Mouse (Mus musculus) MEL (cell line): ENCODE results near the gene Lamb3. TPM values are rescaled to one million over a fixed set of nuclear protein-coding genes. Genes with fewer than 3 reads are reported as not detected.

Experiments
- DNase-seq: peaks from one replicate; pipeline ENCODE4 v3.0.0; 2011; ENCODE audit warnings: low read depth, low spot score
- H3K27ac ChIP-seq: 2 replicates; pipeline ENCODE4 v1.5.1; 2012; ENCODE audit warnings: low read depth, mild to moderate bottlenecking, control low read depth, low read length, moderate library complexity; ENCODE audit not compliant: control insufficient read depth
- H3K27me3 ChIP-seq, 2 experiments: fragments of 150-350 bp in 1 of 2; sonication (generic) in 1 of 2; 2 replicates each; pipeline ENCODE4 v1.6.1; 2012; ENCODE audit warnings: low read length in 2 of 2, mild to moderate bottlenecking in 2 of 2, improper control_type of control experiment in 1 of 2, moderate library complexity in 1 of 2; ENCODE audit not compliant: insufficient read depth in 2 of 2, control insufficient read depth in 1 of 2
- H3K36me3 ChIP-seq, 2 experiments: 2 replicates each; pipeline ENCODE4 v1.6.1; 2012 to 2014; ENCODE audit warnings: low read length in 2 of 2, improper control_type of control experiment in 1 of 2, inconsistent platforms in 1 of 2, mild to moderate bottlenecking in 1 of 2; ENCODE audit not compliant: insufficient read depth in 2 of 2, control insufficient read depth in 1 of 2
- H3K4me1 ChIP-seq, 2 experiments: fragments of 150-350 bp in 1 of 2; sonication (generic) in 1 of 2; 2 replicates each; pipeline ENCODE4 v1.6.1; 2012; ENCODE audit warnings: low read length in 2 of 2, improper control_type of control experiment in 1 of 2, mild to moderate bottlenecking in 1 of 2; ENCODE audit not compliant: insufficient read depth in 2 of 2, control insufficient read depth in 1 of 2
- H3K4me3 ChIP-seq, 2 experiments: fragments of 150-350 bp in 1 of 2; sonication (generic) in 1 of 2; 2 replicates each; pipeline ENCODE4 v1.5.1; 2012; ENCODE audit warnings: low read depth in 2 of 2, low read length in 2 of 2, mild to moderate bottlenecking in 2 of 2, moderate library complexity in 2 of 2, control low read depth in 1 of 2, improper control_type of control experiment in 1 of 2; ENCODE audit not compliant: control insufficient read depth in 1 of 2, insufficient read depth in 1 of 2
- H3K79me2 ChIP-seq: 2 replicates; pipeline ENCODE4 v1.6.1; 2012; ENCODE audit warnings: mild to moderate bottlenecking, low read length, moderate library complexity; ENCODE audit not compliant: control insufficient read depth, poor library complexity, insufficient read depth
- H3K9ac ChIP-seq: 2 replicates; pipeline ENCODE4 v1.6.1; 2012; ENCODE audit warnings: low read depth, mild to moderate bottlenecking, control low read depth, low read length, moderate library complexity; ENCODE audit not compliant: control insufficient read depth, poor library complexity, severe bottlenecking
- H3K9me3 ChIP-seq: fragments of 150-350 bp; sonication (generic); replicated peaks from 2 replicates; pipeline ENCODE4 v1.6.1; 2012; ENCODE audit warnings: mild to moderate bottlenecking, low read length, improper control_type of control experiment, moderate library complexity; ENCODE audit not compliant: insufficient read depth
- BHLHE40 ChIP-seq: IDR thresholded peaks from 2 replicates; pipeline ENCODE4 v1.6.1; 2012; ENCODE audit warnings: low read depth, mild to moderate bottlenecking, inconsistent platforms, low read length, improper control_type of control experiment, borderline replicate concordance
- CHD1 ChIP-seq: IDR thresholded peaks from 2 replicates; pipeline ENCODE4 v1.6.1; 2012; ENCODE audit warnings: low read depth, mild to moderate bottlenecking, inconsistent platforms, low read length, improper control_type of control experiment
- ELF1 ChIP-seq: IDR thresholded peaks from 2 replicates; pipeline ENCODE4 v1.6.1; 2014; ENCODE audit warnings: low read depth, mild to moderate bottlenecking, inconsistent platforms, low read length, improper control_type of control experiment, moderate library complexity
- EP300 ChIP-seq, 2 experiments: IDR thresholded peaks; 2 replicates each; pipeline ENCODE4 v1.6.1; 2011; ENCODE audit warnings: improper control_type of control experiment in 2 of 2, low read length in 2 of 2, low read depth in 1 of 2, mild to moderate bottlenecking in 1 of 2
- KAT2A ChIP-seq: conservative IDR thresholded peaks from 2 replicates; pipeline ENCODE4 v1.6.1; 2012; ENCODE audit warnings: low read depth, low read length, improper control_type of control experiment, inconsistent platforms
- MAFK ChIP-seq: IDR thresholded peaks from 2 replicates; pipeline ENCODE4 v1.6.1; 2011; ENCODE audit warnings: low read depth, mild to moderate bottlenecking, low read length, improper control_type of control experiment, borderline replicate concordance
- MEF2A ChIP-seq: IDR thresholded peaks from 2 replicates; pipeline ENCODE4 v1.6.1; 2014; ENCODE audit warnings: low read depth, mild to moderate bottlenecking, inconsistent platforms, low read length, improper control_type of control experiment; ENCODE audit not compliant: poor library complexity, insufficient replicate concordance, severe bottlenecking; ENCODE audit errors: extremely low read depth
- MXI1 ChIP-seq: IDR thresholded peaks from 2 replicates; pipeline ENCODE4 v1.6.1; 2011; ENCODE audit warnings: mild to moderate bottlenecking, low read depth, low read length, improper control_type of control experiment
- MYB ChIP-seq: IDR thresholded peaks from 2 replicates; pipeline ENCODE4 v1.6.1; 2011; ENCODE audit warnings: mild to moderate bottlenecking, low read depth, low read length, improper control_type of control experiment
- NRF1 ChIP-seq: IDR thresholded peaks from 2 replicates; pipeline ENCODE4 v1.6.1; 2014; ENCODE audit warnings: low read depth, mild to moderate bottlenecking, inconsistent platforms, low read length, improper control_type of control experiment, moderate library complexity; ENCODE audit not compliant: poor library complexity, insufficient read depth, severe bottlenecking
- POLR2A ChIP-seq, 2 experiments: IDR thresholded peaks; 2 replicates each; pipeline ENCODE4 v1.6.1; 2011 to 2012; ENCODE audit warnings: low read length in 2 of 2, mild to moderate bottlenecking in 2 of 2, control low read depth in 1 of 2, improper control_type of control experiment in 1 of 2, low read depth in 1 of 2, moderate library complexity in 1 of 2; ENCODE audit not compliant: control insufficient read depth in 1 of 2, insufficient read depth in 1 of 2, poor library complexity in 1 of 2
- POLR2AphosphoS2 ChIP-seq: IDR thresholded peaks from 2 replicates; pipeline ENCODE4 v1.6.1; 2011; ENCODE audit warnings: low read length, improper control_type of control experiment
- SIN3A ChIP-seq: IDR thresholded peaks from 2 replicates; pipeline ENCODE4 v1.6.1; 2012; ENCODE audit warnings: low read length, improper control_type of control experiment, inconsistent platforms
- TAL1 ChIP-seq: IDR thresholded peaks from 2 replicates; pipeline ENCODE4 v1.6.1; 2012; ENCODE audit warnings: mild to moderate bottlenecking, inconsistent platforms, low read length, moderate library complexity, mixed read lengths
- TCF12 ChIP-seq: IDR thresholded peaks from 2 replicates; pipeline ENCODE4 v1.6.1; 2014; ENCODE audit warnings: low read depth, mild to moderate bottlenecking, inconsistent platforms, low read length, improper control_type of control experiment, moderate library complexity
- USF1 ChIP-seq: IDR thresholded peaks from 2 replicates; pipeline ENCODE4 v1.6.1; 2014; ENCODE audit warnings: low read depth, mild to moderate bottlenecking, inconsistent platforms, low read length, improper control_type of control experiment, moderate library complexity
- USF2 ChIP-seq, 2 experiments: IDR thresholded peaks; 2 replicates each; pipeline ENCODE4 v1.6.1; 2011 to 2012; ENCODE audit warnings: improper control_type of control experiment in 2 of 2, low read length in 2 of 2, borderline replicate concordance in 1 of 2, inconsistent platforms in 1 of 2, low read depth in 1 of 2, mild to moderate bottlenecking in 1 of 2; ENCODE audit not compliant: insufficient read depth in 1 of 2
- ZC3H11A ChIP-seq: IDR thresholded peaks from 2 replicates; pipeline ENCODE4 v1.6.1; 2012; ENCODE audit warnings: low read depth, mild to moderate bottlenecking, inconsistent platforms, low read length, improper control_type of control experiment
- ZNF384 ChIP-seq: IDR thresholded peaks from 2 replicates; pipeline ENCODE4 v1.6.1; 2012; ENCODE audit warnings: low read depth, mild to moderate bottlenecking, inconsistent platforms, low read length, improper control_type of control experiment
- polyA plus RNA-seq, 2 experiments: library from polyadenylated mRNA; stranded (reverse) in 1 of 2; unstranded in 1 of 2; fragments of >175 nt in 1 of 2; fragments of >200 nt in 1 of 2; gene quantifications; 2 replicates each; pipeline versions ENCODE4 v1.2.1 to v1.2.4; 2012; ENCODE audit warnings: low replicate concordance in 2 of 2, low read depth in 1 of 2; ENCODE audit not compliant: insufficient read length in 2 of 2, insufficient read depth in 1 of 2, missing spikeins in 1 of 2
- total RNA-seq: library from RNA; depleted of rRNA; stranded (reverse); fragments of 300-350 nt; gene quantifications from 2 replicates; pipeline ENCODE4 v1.2.3, GENCODE M21; 2012

The Lamb3 gene
- total and polyA plus RNA-seq, 3 experiments, result 0.03 to 0.35 TPM; not detected in 1

DNA sequence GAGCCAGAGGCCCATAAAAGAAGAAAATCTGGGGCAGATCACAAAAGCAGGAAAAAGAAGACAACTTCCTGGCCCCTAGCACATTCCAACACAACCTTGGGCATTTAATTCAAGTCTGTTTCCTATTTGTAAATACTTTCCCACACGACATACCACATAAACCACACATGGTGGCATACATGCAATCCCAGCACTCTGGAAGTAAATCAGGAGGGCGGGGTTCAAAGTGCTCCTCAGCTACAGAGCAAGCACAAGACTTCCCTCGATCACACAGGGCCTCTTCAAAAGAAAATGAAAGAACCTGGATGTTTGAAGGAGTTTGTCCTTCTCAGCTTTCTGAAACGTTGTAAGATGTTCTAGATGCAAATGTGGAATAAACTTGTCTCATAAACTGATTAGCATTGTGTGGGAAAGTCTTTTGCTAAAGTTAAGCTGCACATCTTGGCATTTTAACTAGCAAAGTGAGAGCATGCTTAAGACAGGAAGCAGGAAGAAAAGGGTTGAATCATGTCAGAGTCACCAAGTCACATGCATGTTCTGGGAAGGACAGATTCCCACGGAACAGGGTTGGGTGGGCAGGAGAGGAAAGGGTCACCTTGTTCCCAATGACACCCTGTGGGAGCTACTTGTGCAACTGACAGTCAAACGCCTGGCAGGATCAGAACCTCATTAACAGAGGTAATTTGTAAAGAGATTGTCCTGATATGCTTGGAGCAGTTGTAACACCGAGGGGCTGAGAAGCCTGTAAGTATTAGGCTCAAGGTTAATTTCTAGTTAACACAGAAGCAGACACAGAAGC lies 19.4 kb downstream of the Lamb3 start:
- no peak for TF ChIP-seq KAT2A
- TF ChIP-seq TAL1, result no peak
- TF ChIP-seq ELF1, result no peak
- no peak for TF ChIP-seq SIN3A
- TF ChIP-seq BHLHE40, result no peak
- no peak for TF ChIP-seq USF1
- TF ChIP-seq MXI1, result no peak
- TF ChIP-seq ZC3H11A, result no peak
- TF ChIP-seq NRF1, result no peak
- TF ChIP-seq POLR2AphosphoS2, result no peak
- no peak for TF ChIP-seq CHD1
- TF ChIP-seq ZNF384, result no peak
- no peak for TF ChIP-seq MYB
- no peak for TF ChIP-seq TCF12
- TF ChIP-seq USF2 (IDR thresholded peaks at IDR 0.05; ENCODE audit: borderline replicate concordance in 1 of 2, insufficient read depth in 1 of 2, low read depth in 1 of 2, low read length in 2 of 2), result no peak
- no peak for TF ChIP-seq POLR2A (IDR thresholded peaks at IDR 0.05; ENCODE audit: control insufficient read depth in 1 of 2, insufficient read depth in 1 of 2, low read depth in 1 of 2, low read length in 2 of 2, poor library complexity in 1 of 2)
- TF ChIP-seq MAFK, result no peak
- no peak for TF ChIP-seq MEF2A
- Histone ChIP-seq H3K27ac (no peak overlapping the region), H3K9me3 (no peaks in the 10 kb centered on the region), H3K4me1 (no peaks in the 10 kb centered on the region), H3K9ac (no peak overlapping the region), H3K27me3 (peaks cover 0 to 9% of the 10 kb centered on the region in 2 experiments; a peak in 3 of 4 replicates), H3K4me3 (no peak overlapping the region), H3K79me2 (no peaks in the 10 kb centered on the region), H3K36me3 (no peaks in the 10 kb centered on the region)
- no peak for DNase-seq

DNA sequence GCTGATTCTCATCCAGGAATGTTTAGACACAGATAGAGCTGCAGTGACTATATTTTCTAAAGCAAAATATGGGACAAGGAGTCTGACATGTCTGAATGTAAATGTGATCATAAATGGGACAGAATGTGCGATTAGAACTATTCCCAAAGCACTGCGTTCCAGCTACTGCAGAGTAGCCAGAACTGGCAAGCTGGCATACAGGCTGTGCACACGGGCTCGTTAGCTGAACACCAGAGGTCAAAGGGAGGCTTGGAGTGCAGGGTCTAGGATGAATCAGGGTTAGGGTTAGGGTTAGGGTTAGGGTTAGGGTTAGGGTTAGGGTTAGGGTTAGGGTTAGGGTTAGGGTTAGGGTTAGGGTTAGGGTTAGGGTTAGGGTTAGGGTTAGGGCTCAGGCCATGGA lies 20.0 kb downstream of the Lamb3 start:
- no peak overlapping the region for H3K9ac ChIP-seq
- peaks cover 0 to 9% of the 10 kb centered on the region in 2 experiments; a peak in 3 of 4 replicates for H3K27me3 ChIP-seq
- no peak for TF ChIP-seq EP300 (IDR thresholded peaks at IDR 0.05; ENCODE audit: low read depth in 1 of 2, low read length in 2 of 2)
- DNase-seq, result no peak
- H3K4me3 ChIP-seq, result no peak overlapping the region
- no peaks in the 10 kb centered on the region for H3K4me1 ChIP-seq
- H3K27ac ChIP-seq, result no peak overlapping the region
- no peaks in the 10 kb centered on the region for H3K79me2 ChIP-seq
- no peaks in the 10 kb centered on the region for H3K36me3 ChIP-seq
- no peaks in the 10 kb centered on the region for H3K9me3 ChIP-seq
